Mouse (Mus musculus): Measurements from ENCODE around the gene Praf2.
"Not testable (repeated sequence)": the region's sequence is repeated elsewhere in the genome, so short reads cannot be mapped to it uniquely, and the experiment has no call there.

The Praf2 gene

DNA sequence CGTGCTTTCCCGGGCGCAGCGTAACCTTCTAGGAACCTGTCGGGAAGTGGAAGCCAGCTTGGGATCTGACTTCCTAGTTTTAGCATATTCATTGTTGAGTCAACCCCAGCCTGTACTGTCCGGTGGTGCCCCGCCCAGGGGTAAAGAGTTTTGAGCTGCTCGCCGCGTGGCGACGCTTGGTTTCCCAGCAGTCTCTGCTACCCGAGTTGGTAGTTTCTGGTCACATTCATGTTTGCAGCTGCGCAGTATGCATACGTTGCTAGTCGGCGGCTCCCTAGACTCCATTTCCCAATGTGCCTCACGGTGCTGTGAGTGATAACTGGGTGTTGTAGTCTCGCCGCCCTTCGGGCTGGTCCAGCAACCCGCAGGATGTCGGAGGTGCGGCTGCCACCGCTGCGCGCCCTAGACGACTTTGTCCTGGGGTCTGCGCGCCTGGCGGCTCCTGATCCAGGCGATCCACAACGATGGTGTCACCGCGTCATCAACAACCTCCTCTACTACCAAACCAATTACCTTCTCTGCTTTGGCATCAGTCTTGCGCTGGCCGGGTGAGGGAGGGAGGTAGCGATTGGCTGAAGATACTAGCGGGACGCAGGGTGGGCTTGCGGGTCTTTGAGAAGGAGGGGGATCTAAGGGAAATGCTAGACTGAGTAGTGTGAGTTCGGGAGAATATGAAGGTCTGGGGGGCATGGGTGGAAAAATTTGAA lies at the start of gene Praf2:
Gene Praf2, plus strand, starts transcription at position 225 of the 707 bp plus-strand sequence.
- peak; percentile 93 for DNase-seq (ENCODE audit: low spot score)

DNA sequence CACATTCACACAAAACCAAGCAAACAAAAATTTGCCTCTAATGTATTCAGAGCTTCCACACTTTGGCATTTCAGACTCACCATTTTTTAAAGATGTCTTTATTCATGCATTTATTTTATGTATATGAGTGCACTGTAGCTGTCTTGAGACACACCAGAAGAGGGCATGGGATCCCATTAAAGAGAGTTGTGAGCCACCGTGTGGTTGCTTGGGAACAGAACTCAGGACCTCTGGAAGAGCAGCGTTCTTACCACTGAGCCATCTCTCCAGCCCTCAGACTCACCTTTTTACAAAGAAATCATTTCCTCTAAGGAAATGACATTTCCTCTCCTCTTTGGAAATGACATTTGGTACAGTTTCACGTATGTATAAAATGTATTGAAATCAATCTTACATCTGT lies 49.3 kb upstream of the Praf2 start:
- peak; percentile 40 for DNase-seq (ENCODE audit: low spot score)

GRCm38 (mm10) chrX:7679405-7680056 lies 48.7 kb upstream of the Praf2 start:
- DNase-seq (ENCODE audit: low spot score), result peak; percentile 89

GRCm38 (mm10) chrX:7680057-7680412 lies 48.2 kb upstream of the Praf2 start:
- DNase-seq (ENCODE audit: low spot score), result no peak

DNA sequence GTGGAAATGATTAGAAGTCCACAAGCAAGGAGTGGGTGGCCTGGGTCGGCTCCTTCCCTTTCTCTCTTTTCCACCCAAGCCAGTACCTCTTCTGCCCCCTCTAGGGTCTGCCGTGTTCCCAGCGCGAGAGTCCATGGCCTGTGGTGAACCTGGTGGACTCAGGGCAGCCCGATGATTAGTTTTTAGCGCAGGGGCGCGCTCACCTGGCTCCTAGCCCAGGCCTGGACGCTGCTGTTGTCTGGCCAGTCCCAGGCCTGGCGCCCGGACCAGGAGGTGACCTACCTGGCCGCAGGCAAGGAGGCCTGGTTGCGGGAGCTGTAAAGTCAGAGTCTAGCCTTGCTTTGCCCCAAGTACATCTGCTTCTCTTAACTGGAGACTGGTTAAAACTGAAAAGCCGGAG lies 47.4 kb upstream of the Praf2 start, which contains the start of gene Magix:
Gene Magix, minus strand, starts transcription at position 388 of the 400 bp plus-strand sequence.
- DNase-seq (ENCODE audit: low spot score), result no peak

GRCm38 (mm10) chrX:7688321-7688720 lies 39.9 kb upstream of the Praf2 start:
- DNase-seq (ENCODE audit: low spot score), result no peak

- no peak for DNase-seq (ENCODE audit: low spot score)
Measured at GRCm38 (mm10) chrX:7690486-7690885, 37.8 kb upstream of the Praf2 start.

DNA sequence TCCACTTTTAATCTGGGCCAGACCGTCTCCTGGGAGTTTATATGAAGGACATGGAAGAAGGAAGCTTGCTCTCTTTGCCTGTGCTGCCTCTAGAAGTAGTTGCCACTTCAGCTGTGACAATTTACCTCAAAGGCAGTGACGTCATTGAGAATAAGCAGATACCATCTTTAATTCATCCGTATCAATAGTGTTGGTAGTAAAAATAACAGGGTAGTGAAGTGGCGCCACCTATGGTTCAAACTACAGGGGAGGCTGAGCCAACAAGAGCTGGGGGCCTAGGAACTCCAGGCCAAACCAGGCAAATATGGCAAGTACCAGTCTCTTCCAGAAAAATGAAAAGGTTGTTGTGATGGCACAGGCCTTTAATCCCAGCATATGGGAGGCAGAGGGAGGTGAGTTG lies 35.4 kb upstream of the Praf2 start:
- no peak for DNase-seq (ENCODE audit: low spot score)

DNA sequence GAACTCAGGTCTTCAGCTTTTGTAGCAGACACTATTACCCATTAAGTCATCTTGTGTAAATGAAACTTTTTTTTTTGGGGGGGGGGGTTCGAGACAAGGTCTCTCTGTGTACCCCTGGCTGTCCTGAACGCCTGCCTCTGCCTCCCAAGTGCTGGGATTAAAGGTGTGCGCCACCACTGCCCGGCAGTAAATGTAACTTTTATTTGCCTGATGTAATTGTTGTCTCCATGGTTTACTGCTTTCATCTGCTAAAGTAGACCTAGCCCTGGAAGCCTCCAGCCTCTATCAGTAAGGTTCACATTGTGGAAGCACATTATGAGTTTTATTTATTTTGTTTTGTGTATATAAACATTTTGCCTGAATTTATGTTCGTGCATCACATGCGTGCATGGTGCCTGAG lies 31.7 kb upstream of the Praf2 start:
- no peak for DNase-seq (ENCODE audit: low spot score)

DNA sequence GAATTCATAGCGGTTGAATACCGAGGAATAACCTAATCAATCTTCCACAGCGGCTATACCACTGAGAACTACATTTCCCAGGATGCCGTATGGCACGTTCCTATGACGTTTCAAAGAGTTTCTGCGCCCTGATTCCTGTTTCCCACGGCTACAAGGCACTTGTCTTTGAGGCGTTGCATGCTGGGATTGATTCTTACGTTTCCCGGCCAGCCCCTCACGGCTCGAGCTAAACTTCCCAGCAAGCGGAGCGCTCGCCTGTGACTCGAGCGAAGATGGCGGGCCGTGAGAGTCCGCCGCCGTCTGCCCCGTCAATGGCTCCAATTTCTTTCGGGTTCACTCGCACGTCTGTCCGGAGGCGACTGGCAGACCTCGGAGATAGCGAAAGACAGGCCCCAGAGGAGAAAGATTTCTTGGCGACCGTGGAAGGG lies 31.3 kb upstream of the Praf2 start, which contains the start of gene Gpkow:
Gene Gpkow, plus strand, starts transcription at position 178 of the 428 bp plus-strand sequence.
- DNase-seq (ENCODE audit: low spot score), result peak; percentile 91

DNA sequence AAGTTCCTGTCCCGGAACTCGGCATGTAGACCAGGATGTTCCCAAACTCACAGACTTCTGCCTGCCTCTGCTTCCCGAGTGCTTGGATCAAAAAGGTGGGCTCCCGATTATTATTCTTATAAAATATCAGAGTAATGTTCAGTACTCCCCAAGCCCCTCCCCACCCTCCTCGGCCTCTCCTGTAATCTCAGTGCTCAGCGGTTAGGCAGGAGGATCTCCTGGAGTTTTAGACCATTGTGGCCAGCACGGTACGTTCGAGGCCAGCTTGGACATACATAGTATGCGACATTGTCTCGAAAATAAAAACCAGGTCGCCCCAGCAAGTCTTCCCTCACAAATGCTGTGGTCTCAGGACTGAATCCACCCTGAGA lies 14.5 kb upstream of the Praf2 start:
- not testable (repeated sequence) for DNase-seq (ENCODE audit: low spot score)

GRCm38 (mm10) chrX:7714135-7714899 lies 13.9 kb upstream of the Praf2 start, which contains the start of gene Wdr45:
Wdr45 (plus strand) TSS chrX:7714333.
- DNase-seq (ENCODE audit: low spot score), result peak; percentile 98

DNA sequence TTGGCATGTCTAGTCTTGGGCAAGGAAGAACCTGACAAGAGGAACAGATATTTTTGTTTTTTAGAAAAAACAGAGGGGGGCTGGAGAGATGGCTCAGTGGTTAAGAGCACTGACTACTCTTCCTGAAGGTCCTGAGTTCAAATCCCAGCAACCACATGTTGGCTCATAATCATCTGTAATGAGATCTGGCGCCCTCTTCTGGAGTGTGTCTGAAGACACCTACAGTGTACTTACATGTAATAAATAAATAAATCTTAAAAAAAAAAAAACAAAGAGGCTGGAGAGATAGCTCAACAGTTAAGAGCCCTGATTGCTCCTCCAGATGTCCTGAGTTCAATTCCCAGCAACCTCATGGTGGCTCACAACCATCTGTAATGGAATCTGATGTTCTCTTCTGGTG lies 12.2 kb upstream of the Praf2 start:
- DNase-seq (ENCODE audit: low spot score), result peak; percentile 25

- DNase-seq (ENCODE audit: low spot score), result peak; percentile 95
Measured at GRCm38 (mm10) chrX:7721514-7722281, 6.5 kb upstream of the Praf2 start, which contains the start of gene Gm45208. Gm45208 (plus strand) TSS chrX:7722245.

- DNase-seq (ENCODE audit: low spot score), result no peak
Measured at GRCm38 (mm10) chrX:7722282-7722611, 6.0 kb upstream of the Praf2 start.

GRCm38 (mm10) chrX:7722691-7723090 lies 5.5 kb upstream of the Praf2 start:
- peak; percentile 58 for DNase-seq (ENCODE audit: low spot score)

- no peak for DNase-seq (ENCODE audit: low spot score)
Measured at GRCm38 (mm10) chrX:7724135-7724534, 4.1 kb upstream of the Praf2 start.

GRCm38 (mm10) chrX:7725841-7726240 lies 2.4 kb upstream of the Praf2 start:
- DNase-seq (ENCODE audit: low spot score), result no peak

DNA sequence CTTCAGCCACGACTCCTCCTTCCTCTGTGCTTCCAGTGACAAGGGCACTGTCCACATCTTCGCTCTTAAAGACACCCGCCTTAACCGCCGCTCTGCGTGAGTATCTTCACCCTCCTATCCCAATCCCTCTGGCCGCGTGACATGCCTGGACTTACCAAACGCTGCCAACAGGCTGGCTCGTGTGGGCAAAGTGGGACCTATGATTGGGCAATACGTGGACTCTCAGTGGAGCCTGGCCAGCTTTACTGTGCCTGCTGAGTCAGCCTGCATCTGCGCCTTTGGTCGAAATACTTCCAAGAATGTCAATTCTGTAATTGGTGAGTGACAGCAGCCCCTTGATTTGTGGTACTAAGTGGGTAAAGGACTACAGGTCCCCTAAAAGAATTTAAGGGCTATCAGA lies 1.1 kb upstream of the Praf2 start:
- DNase-seq (ENCODE audit: low spot score), result peak; percentile 52

GRCm38 (mm10) chrX:7728922-7729265 lies 655 bp downstream of the Praf2 start:
- no peak for DNase-seq (ENCODE audit: low spot score)

DNA sequence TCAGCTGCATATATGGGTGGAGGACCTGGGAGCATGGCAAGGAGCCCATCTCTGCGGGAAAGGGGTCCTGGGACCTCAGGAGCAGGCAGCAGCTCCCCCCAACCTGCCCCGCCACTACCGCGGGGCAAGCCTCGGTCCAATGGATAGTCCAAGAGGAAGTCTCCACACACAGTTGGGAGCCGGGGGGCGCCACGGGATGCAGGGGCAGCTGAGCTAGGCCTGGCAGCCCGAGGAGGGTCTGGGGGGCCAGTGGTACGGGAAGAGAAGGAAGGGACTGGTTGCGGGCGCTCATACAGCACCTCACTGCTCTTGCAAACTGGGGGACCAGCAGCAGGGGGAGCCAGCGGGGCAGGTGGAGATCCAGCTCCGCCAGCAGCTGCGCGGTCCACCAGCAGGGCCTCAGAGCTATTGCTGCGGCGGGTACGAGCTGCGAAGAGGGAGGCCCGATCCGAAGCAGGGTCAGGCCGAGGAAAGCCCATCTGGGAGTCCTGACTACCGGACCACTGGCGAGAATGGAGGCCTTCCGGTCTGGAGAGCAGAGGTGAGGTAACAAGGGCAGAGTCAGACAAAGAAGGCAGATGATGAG lies 5.4 kb downstream of the Praf2 start:
- DNase-seq (ENCODE audit: low spot score), result no peak

Data from adipocyte (in vitro differentiated cells).